Mouse (Mus musculus): ENCODE measurements around the gene Dhrs4.

Gene Dhrs4

GRCm38 (mm10) chr14:55536116-55536745 is 57.7 kb downstream of the Dhrs4 start:
- DNase-seq (ENCODE audit: low read depth): peak; percentile 40
